Mouse (Mus musculus): Measurements from ENCODE around the gene Adk.

The Adk gene

GRCm38 (mm10) chr14:21119653-21120313 is 67.4 kb downstream of the Adk start:
- in situ Hi-C loops (cut with MboI; ENCODE audit: low pct_unique_long_range_greater_than_20kb in 1 of 2, low sequenced_read_pairs in 2 of 2, unreplicated experiment in 1 of 2), result no loop called here

GRCm38 (mm10) chr14:21120473-21120872 is 68.1 kb downstream of the Adk start:
- in situ Hi-C loops (cut with MboI; ENCODE audit: low pct_unique_long_range_greater_than_20kb in 1 of 2, low sequenced_read_pairs in 2 of 2, unreplicated experiment in 1 of 2), result no loop called here

GRCm38 (mm10) chr14:21127215-21127614 is 74.8 kb downstream of the Adk start:
- in situ Hi-C loops (cut with MboI; ENCODE audit: low pct_unique_long_range_greater_than_20kb in 1 of 2, low sequenced_read_pairs in 2 of 2, unreplicated experiment in 1 of 2), result loop anchor here in 1 of 2 experiments (25.0 kb wide), 1 partner anchor 610 kb away; no protein-coding TSS in a partner anchor

- in situ Hi-C loops (cut with MboI; ENCODE audit: low pct_unique_long_range_greater_than_20kb in 1 of 2, low sequenced_read_pairs in 2 of 2, unreplicated experiment in 1 of 2), result loop anchor here in 1 of 2 experiments (25.0 kb wide), 1 partner anchor 600 kb away; no protein-coding TSS in a partner anchor
These were observed 84.5 kb downstream of the Adk start for GRCm38 (mm10) chr14:21136906-21137305.

- in situ Hi-C loops (cut with MboI; ENCODE audit: low pct_unique_long_range_greater_than_20kb in 1 of 2, low sequenced_read_pairs in 2 of 2, unreplicated experiment in 1 of 2), result loop anchor here (10.0 to 25.0 kb wide), 2 partner anchors 592 to 595 kb away; no protein-coding TSS in a partner anchor
These were observed 90.2 kb downstream of the Adk start for GRCm38 (mm10) chr14:21142603-21143002.

GRCm38 (mm10) chr14:21143406-21144115 is 91.2 kb downstream of the Adk start:
- in situ Hi-C loops (cut with MboI; ENCODE audit: low pct_unique_long_range_greater_than_20kb in 1 of 2, low sequenced_read_pairs in 2 of 2, unreplicated experiment in 1 of 2), result loop anchor here (10.0 to 25.0 kb wide), 2 partner anchors 591 to 594 kb away; no protein-coding TSS in a partner anchor

GRCm38 (mm10) chr14:21147171-21147570 is 94.8 kb downstream of the Adk start:
- in situ Hi-C loops (cut with MboI; ENCODE audit: low pct_unique_long_range_greater_than_20kb in 1 of 2, low sequenced_read_pairs in 2 of 2, unreplicated experiment in 1 of 2), result loop anchor here (10.0 to 25.0 kb wide), 2 partner anchors 588 to 590 kb away; no protein-coding TSS in a partner anchor

- in situ Hi-C loops (cut with MboI; ENCODE audit: low pct_unique_long_range_greater_than_20kb in 1 of 2, low sequenced_read_pairs in 2 of 2, unreplicated experiment in 1 of 2), result loop anchor here in 1 of 2 experiments (10.0 kb wide), 1 partner anchor 64 kb away; no protein-coding TSS in a partner anchor
These were observed 97.9 kb downstream of the Adk start for GRCm38 (mm10) chr14:21150301-21150700.

- in situ Hi-C loops (cut with MboI; ENCODE audit: low pct_unique_long_range_greater_than_20kb in 1 of 2, low sequenced_read_pairs in 2 of 2, unreplicated experiment in 1 of 2), result loop anchor here in 1 of 2 experiments (10.0 kb wide), 1 partner anchor 63 kb away; no protein-coding TSS in a partner anchor
These were observed 99.7 kb downstream of the Adk start for GRCm38 (mm10) chr14:21152055-21152454.

- in situ Hi-C loops (cut with MboI; ENCODE audit: low pct_unique_long_range_greater_than_20kb in 1 of 2, low sequenced_read_pairs in 2 of 2, unreplicated experiment in 1 of 2), result no loop called here
These were observed 113.3 kb downstream of the Adk start for GRCm38 (mm10) chr14:21165706-21166105.

- in situ Hi-C loops (cut with MboI; ENCODE audit: low pct_unique_long_range_greater_than_20kb in 1 of 2, low sequenced_read_pairs in 2 of 2, unreplicated experiment in 1 of 2), result no loop called here
These were observed 113.7 kb downstream of the Adk start for GRCm38 (mm10) chr14:21166114-21166513.

- in situ Hi-C loops (cut with MboI; ENCODE audit: low pct_unique_long_range_greater_than_20kb in 1 of 2, low sequenced_read_pairs in 2 of 2, unreplicated experiment in 1 of 2), result no loop called here
These were observed 121.8 kb downstream of the Adk start for GRCm38 (mm10) chr14:21173973-21174745.

- in situ Hi-C loops (cut with MboI; ENCODE audit: low pct_unique_long_range_greater_than_20kb in 1 of 2, low sequenced_read_pairs in 2 of 2, unreplicated experiment in 1 of 2), result no loop called here
These were observed 122.4 kb downstream of the Adk start for GRCm38 (mm10) chr14:21174804-21175203.

GRCm38 (mm10) chr14:21177781-21178180 is 125.4 kb downstream of the Adk start:
- in situ Hi-C loops (cut with MboI; ENCODE audit: low pct_unique_long_range_greater_than_20kb in 1 of 2, low sequenced_read_pairs in 2 of 2, unreplicated experiment in 1 of 2), result no loop called here

- in situ Hi-C loops (cut with MboI; ENCODE audit: low pct_unique_long_range_greater_than_20kb in 1 of 2, low sequenced_read_pairs in 2 of 2, unreplicated experiment in 1 of 2), result no loop called here
These were observed 126.0 kb downstream of the Adk start for GRCm38 (mm10) chr14:21178356-21178755.

- in situ Hi-C loops (cut with MboI; ENCODE audit: low pct_unique_long_range_greater_than_20kb in 1 of 2, low sequenced_read_pairs in 2 of 2, unreplicated experiment in 1 of 2), result no loop called here
These were observed 128.7 kb downstream of the Adk start for GRCm38 (mm10) chr14:21181053-21181452.

- in situ Hi-C loops (cut with MboI; ENCODE audit: low pct_unique_long_range_greater_than_20kb in 1 of 2, low sequenced_read_pairs in 2 of 2, unreplicated experiment in 1 of 2), result no loop called here
These were observed 139.6 kb downstream of the Adk start for GRCm38 (mm10) chr14:21191966-21192365.

- in situ Hi-C loops (cut with MboI; ENCODE audit: low pct_unique_long_range_greater_than_20kb in 1 of 2, low sequenced_read_pairs in 2 of 2, unreplicated experiment in 1 of 2), result no loop called here
These were observed 140.4 kb downstream of the Adk start for GRCm38 (mm10) chr14:21192749-21193148.

GRCm38 (mm10) chr14:21194336-21194735 is 142.0 kb downstream of the Adk start:
- in situ Hi-C loops (cut with MboI; ENCODE audit: low pct_unique_long_range_greater_than_20kb in 1 of 2, low sequenced_read_pairs in 2 of 2, unreplicated experiment in 1 of 2), result no loop called here

Data from mouse embryonic stem cell (cell line).